Mouse (Mus musculus) midbrain, postnatal 0 days (tissue): Measurements from ENCODE around the gene Lrrc23. TPM values are rescaled to one million over a fixed set of nuclear protein-coding genes. Genes with fewer than 3 reads are reported as not detected.

Experiments
- ATAC-seq: fragments of 200-750 bp; cut with Nextera tagmentation; 2 replicates; pipeline ENCODE4 v1.8.0; 2017; ENCODE audit warnings: moderate number of reproducible peaks, mild to moderate bottlenecking, moderate TSS enrichment, moderate library complexity; ENCODE audit not compliant: low FRiP score
- DNase-seq: peaks from one replicate; pipeline ENCODE4 v3.0.0-alpha.2; 2015; ENCODE audit warnings: low spot score
- H3K27ac ChIP-seq: fragments of 300-500 bp; sonication (generic); 2 replicates; pipeline ENCODE4 v1.5.1; 2014; ENCODE audit warnings: low read depth, mild to moderate bottlenecking, low read length, mixed read lengths
- H3K27me3 ChIP-seq: fragments of 300-500 bp; sonication (generic); 2 replicates; pipeline ENCODE4 v1.6.1; 2014; ENCODE audit warnings: low read length, control low read depth, mixed read lengths; ENCODE audit not compliant: insufficient read depth
- H3K36me3 ChIP-seq: fragments of 300-500 bp; sonication (generic); 2 replicates; pipeline ENCODE4 v1.6.1; 2014; ENCODE audit warnings: low read length, control low read depth, mixed read lengths; ENCODE audit not compliant: insufficient read depth
- H3K4me1 ChIP-seq: fragments of 300-500 bp; sonication (generic); 2 replicates; pipeline ENCODE4 v1.6.1; 2014; ENCODE audit warnings: mild to moderate bottlenecking, control low read depth, antibody characterized with exemption, low read length, mixed read lengths; ENCODE audit not compliant: insufficient read depth
- H3K4me2 ChIP-seq: fragments of 300-500 bp; sonication (generic); 2 replicates; pipeline ENCODE4 v1.6.1; 2014; ENCODE audit warnings: low read depth, mild to moderate bottlenecking, low read length, mixed read lengths; ENCODE audit not compliant: poor library complexity, severe bottlenecking
- H3K4me3 ChIP-seq: fragments of 300-500 bp; sonication (generic); 2 replicates; pipeline ENCODE4 v1.5.1; 2014; ENCODE audit warnings: low read depth, mild to moderate bottlenecking, low read length, moderate library complexity
- H3K9ac ChIP-seq: fragments of 300-500 bp; sonication (generic); replicated peaks from 2 replicates; pipeline ENCODE4 v1.6.1; 2014; ENCODE audit warnings: mild to moderate bottlenecking, low read length, moderate library complexity, mixed read lengths; ENCODE audit not compliant: poor library complexity, severe bottlenecking
- H3K9me3 ChIP-seq: fragments of 300-500 bp; sonication (generic); 2 replicates; pipeline ENCODE4 v1.6.1; 2016; ENCODE audit warnings: low read length, control low read depth
- CTCF ChIP-seq: IDR thresholded peaks from 2 replicates; pipeline ENCODE4 v1.5.1; 2016; ENCODE audit warnings: antibody characterized with exemption, mild to moderate bottlenecking
- WGBS: fragments of 180-500 bp; shearing (Covaris S2); extraction: QIAGEN DNeasy Blood & Tissue Kit; methylation state at CpG from one replicate; pipeline ENCODE4 v1.1.7; 2014; 5-methylcytosine and 5-hydroxymethylcytosine counted together
- polyA plus RNA-seq: library from polyadenylated mRNA; unstranded; fragments of >200 nt; fragmentation: Nextera tagmentation; extraction: Ambion mirVana; gene quantifications from 2 replicates; pipeline ENCODE4 v1.2.1, GENCODE M21; 2015
- total RNA-seq: library from RNA; depleted of rRNA; stranded (reverse); fragments of >200 nt; gene quantifications from 2 replicates; pipeline ENCODE4 v1.2.3, GENCODE M21; 2014; rRNA removed

Gene Lrrc23
- total and polyA plus RNA-seq, 2 experiments from 2014 or later: 9.0 to 12.8 TPM

DNA sequence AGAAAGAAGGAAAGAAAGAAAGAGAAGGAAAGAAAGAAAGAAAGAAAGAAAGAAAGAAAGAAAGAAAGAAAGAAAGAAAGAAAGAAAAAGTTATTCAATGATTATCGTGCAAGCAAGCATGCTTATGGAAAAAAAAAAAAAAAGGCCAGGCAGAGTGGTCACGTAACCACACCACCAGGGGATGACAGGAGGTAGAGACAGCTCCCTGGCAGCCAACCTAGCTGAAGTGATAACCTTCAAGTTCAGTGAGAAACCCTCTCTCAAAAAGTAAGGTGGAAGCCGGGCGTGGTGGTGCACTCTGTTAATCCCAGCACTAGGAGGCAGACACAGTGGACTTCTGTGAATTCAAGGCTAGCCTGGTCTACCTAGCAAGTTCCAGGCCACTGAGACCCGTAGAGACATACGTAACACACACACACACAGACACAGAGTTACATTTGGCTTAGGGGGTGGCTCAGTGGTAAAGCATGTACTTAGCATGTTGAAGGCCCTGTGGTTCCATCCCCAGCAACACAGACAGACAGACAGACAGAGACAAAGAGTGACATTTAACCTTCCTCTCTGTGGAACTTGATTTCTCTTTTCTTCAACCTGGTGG is 56.6 kb downstream of the Lrrc23 start:
- no peaks in the 10 kb centered on the region for H3K27me3 ChIP-seq
- WGBS: 80% methylated on average over 6 of the region's 6 CpGs

DNA sequence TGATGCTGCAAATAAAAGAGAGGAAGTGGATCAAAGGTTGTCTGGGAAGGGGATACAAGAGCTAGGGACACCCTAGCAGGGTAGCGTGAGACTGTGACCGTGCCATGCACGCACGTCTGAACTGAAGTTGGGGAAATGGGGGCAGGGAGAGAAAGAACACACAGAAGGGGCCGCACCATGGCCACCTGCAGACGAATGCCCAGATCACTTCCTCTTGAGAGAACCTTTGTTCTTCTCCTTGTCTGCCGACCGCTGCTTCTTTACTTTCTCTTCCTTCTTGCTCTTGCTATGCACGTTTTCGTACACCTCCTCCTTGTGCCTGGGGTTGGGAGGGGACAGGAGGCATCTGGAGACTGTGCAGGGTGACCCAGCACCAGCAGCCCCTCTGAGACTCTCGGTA is 58.6 kb downstream of the Lrrc23 start:
- DNase-seq: no peak
- Histone ChIP-seq H3K4me3 (no peak overlapping the region), H3K36me3 (peaks cover 8% of the 10 kb centered on the region), H3K4me1 (no peaks in the 10 kb centered on the region), H3K27ac (no peak overlapping the region), H3K4me2 (no peak overlapping the region), H3K9ac (0 out of 2 replicates have a peak overlapping the region, but pooled peaks have one; percentile 8), H3K27me3 (no peaks in the 10 kb centered on the region), H3K9me3 (no peaks in the 10 kb centered on the region)
- TF ChIP-seq CTCF: no peak
- 75% methylated on average over 11 of the region's 11 CpGs for WGBS
- ATAC-seq: no peak

More for the DNA sequence above, 56.6 kb downstream of the Lrrc23 start:
- Histone ChIP-seq H3K4me2 (no peak overlapping the region), H3K27ac (no peak overlapping the region), H3K4me3 (no peak overlapping the region), H3K9ac (no peak overlapping the region), H3K9me3 (no peaks in the 10 kb centered on the region), H3K4me1 (no peaks in the 10 kb centered on the region), H3K36me3 (no peaks in the 10 kb centered on the region)
- no peak for TF ChIP-seq CTCF
- ATAC-seq (no peak), DNase-seq (no peak)

Other genes with a start within 250 kb of the Lrrc23 start
- gene C1s1, start 237.4 kb downstream of the Lrrc23 start, total RNA-seq: 0.28 and 0.33 TPM in 2 replicates
- 0.48 and 0.83 TPM in 2 replicates for gene C1s1, start 237.4 kb downstream of the Lrrc23 start, polyA plus RNA-seq
- gene C1rb, start 209.4 kb downstream of the Lrrc23 start, total RNA-seq: not detected in 2 replicates
- not detected in 2 replicates for gene C1rb, start 209.4 kb downstream of the Lrrc23 start, polyA plus RNA-seq
- gene C1s2, start 143.6 kb downstream of the Lrrc23 start, total RNA-seq: 0.09 TPM in 1 of 2 replicates, not detected in the other
- gene C1s2, start 143.6 kb downstream of the Lrrc23 start, polyA plus RNA-seq: 0.13 and 0.21 TPM in 2 replicates
- gene Lpcat3, start 116.7 kb downstream of the Lrrc23 start, total RNA-seq: 31.4 and 35.0 TPM in 2 replicates
- 40.0 and 43.2 TPM in 2 replicates for gene Lpcat3, start 116.7 kb downstream of the Lrrc23 start, polyA plus RNA-seq
- 75.6 and 99.9 TPM in 2 replicates for gene Emg1, start 67.5 kb downstream of the Lrrc23 start, total RNA-seq
- gene Emg1, start 67.5 kb downstream of the Lrrc23 start, polyA plus RNA-seq: 87.2 and 89.8 TPM in 2 replicates
- gene Phb2, start 67.4 kb downstream of the Lrrc23 start, total RNA-seq: 197 and 230 TPM in 2 replicates
- 265 and 269 TPM in 2 replicates for gene Phb2, start 67.4 kb downstream of the Lrrc23 start, polyA plus RNA-seq
- 2.3 and 3.4 TPM in 2 replicates for gene Ptpn6, start 41.0 kb downstream of the Lrrc23 start, total RNA-seq
- gene Ptpn6, start 41.0 kb downstream of the Lrrc23 start, polyA plus RNA-seq: 3.2 and 4.0 TPM in 2 replicates
- 244 and 246 TPM in 2 replicates for gene Grcc10, start 38.4 kb downstream of the Lrrc23 start, total RNA-seq
- gene Grcc10, start 38.4 kb downstream of the Lrrc23 start, polyA plus RNA-seq: 710 and 723 TPM in 2 replicates
- not detected in 2 replicates for gene Gm45234, start 23.7 kb downstream of the Lrrc23 start, total RNA-seq
- not detected in 2 replicates for gene Gm45234, start 23.7 kb downstream of the Lrrc23 start, polyA plus RNA-seq
- gene Atn1, start 23.2 kb downstream of the Lrrc23 start, total RNA-seq: 30.7 and 38.0 TPM in 2 replicates
- 25.5 and 30.4 TPM in 2 replicates for gene Atn1, start 23.2 kb downstream of the Lrrc23 start, polyA plus RNA-seq
- 221 and 267 TPM in 2 replicates for gene Eno2, start 10.1 kb downstream of the Lrrc23 start, total RNA-seq
- gene Eno2, start 10.1 kb downstream of the Lrrc23 start, polyA plus RNA-seq: 175 and 189 TPM in 2 replicates
- 5.9 and 9.3 TPM in 2 replicates for gene Spsb2, start 28.9 kb upstream of the Lrrc23 start, total RNA-seq
- 10.2 and 10.9 TPM in 2 replicates for gene Spsb2, start 28.9 kb upstream of the Lrrc23 start, polyA plus RNA-seq
- 392 and 419 TPM in 2 replicates for gene Tpi1, start 34.6 kb upstream of the Lrrc23 start, total RNA-seq
- gene Tpi1, start 34.6 kb upstream of the Lrrc23 start, polyA plus RNA-seq: 415 and 480 TPM in 2 replicates
- 218 and 219 TPM in 2 replicates for gene Usp5, start 49.8 kb upstream of the Lrrc23 start, total RNA-seq
- 201 and 214 TPM in 2 replicates for gene Usp5, start 49.8 kb upstream of the Lrrc23 start, polyA plus RNA-seq
- gene Cdca3, start 49.8 kb upstream of the Lrrc23 start, total RNA-seq: 9.4 and 16.7 TPM in 2 replicates
- 15.0 and 16.0 TPM in 2 replicates for gene Cdca3, start 49.8 kb upstream of the Lrrc23 start, polyA plus RNA-seq
- gene Gnb3, start 60.5 kb upstream of the Lrrc23 start, total RNA-seq: 0.52 and 0.66 TPM in 2 replicates
- gene Gnb3, start 60.5 kb upstream of the Lrrc23 start, polyA plus RNA-seq: 0.23 and 1.1 TPM in 2 replicates
- gene P3h3, start 78.0 kb upstream of the Lrrc23 start, total RNA-seq: 67.4 and 74.4 TPM in 2 replicates
- 9.8 and 11.2 TPM in 2 replicates for gene P3h3, start 78.0 kb upstream of the Lrrc23 start, polyA plus RNA-seq
- 198 and 225 TPM in 2 replicates for gene Gpr162, start 84.3 kb upstream of the Lrrc23 start, total RNA-seq
- 38.3 and 39.3 TPM in 2 replicates for gene Gpr162, start 84.3 kb upstream of the Lrrc23 start, polyA plus RNA-seq
- gene Cd4, start 108.5 kb upstream of the Lrrc23 start, total RNA-seq: 0.19 and 2.8 TPM in 2 replicates
- gene Cd4, start 108.5 kb upstream of the Lrrc23 start, polyA plus RNA-seq: 0.25 and 0.58 TPM in 2 replicates
- 1.1 and 2.1 TPM in 2 replicates for gene Lag3, start 132.0 kb upstream of the Lrrc23 start, total RNA-seq
- 2.8 and 3.5 TPM in 2 replicates for gene Lag3, start 132.0 kb upstream of the Lrrc23 start, polyA plus RNA-seq
- 814 and 944 TPM in 2 replicates for gene Ptms, start 140.4 kb upstream of the Lrrc23 start, total RNA-seq
- 810 TPM in 2 replicates for gene Ptms, start 140.4 kb upstream of the Lrrc23 start, polyA plus RNA-seq
- 512 and 647 TPM in 2 replicates for gene Mlf2, start 151.7 kb upstream of the Lrrc23 start, total RNA-seq
- 628 and 643 TPM in 2 replicates for gene Mlf2, start 151.7 kb upstream of the Lrrc23 start, polyA plus RNA-seq
- gene Cops7a, start 185.8 kb upstream of the Lrrc23 start, total RNA-seq: 108 and 131 TPM in 2 replicates
- gene Cops7a, start 185.8 kb upstream of the Lrrc23 start, polyA plus RNA-seq: 92.3 and 97.1 TPM in 2 replicates
- gene Pianp, start 217.0 kb upstream of the Lrrc23 start, total RNA-seq: 31.8 and 36.1 TPM in 2 replicates
- gene Pianp, start 217.0 kb upstream of the Lrrc23 start, polyA plus RNA-seq: 97.0 and 97.5 TPM in 2 replicates
- 33.2 and 38.6 TPM in 2 replicates for gene Zfp384, start 229.4 kb upstream of the Lrrc23 start, total RNA-seq
- gene Zfp384, start 229.4 kb upstream of the Lrrc23 start, polyA plus RNA-seq: 9.0 and 9.7 TPM in 2 replicates